Mouse (Mus musculus): ENCODE measurements around the gene Vps13c. TPM values are rescaled to one million over a fixed set of nuclear protein-coding genes. Genes with fewer than 3 reads are reported as not detected.

Vps13c gene
- total RNA-seq, 1 experiment from 2014 or later: 26.1 TPM

GRCm38 (mm10) chr9:67922350-67922749, 82.2 kb downstream of the Vps13c start:
- no peak for ATAC-seq (replicated peaks in 1 of 2; ENCODE audit: insufficient read depth in 1 of 2, low FRiP score in 2 of 2, low TSS enrichment in 1 of 2, low read depth in 1 of 2, poor library complexity in 2 of 2, severe bottlenecking in 2 of 2)

- ATAC-seq (replicated peaks in 1 of 2; ENCODE audit: insufficient read depth in 1 of 2, low FRiP score in 2 of 2, low TSS enrichment in 1 of 2, low read depth in 1 of 2, poor library complexity in 2 of 2, severe bottlenecking in 2 of 2): no peak
Observed at GRCm38 (mm10) chr9:67930629-67931028, 90.4 kb downstream of the Vps13c start.

- no peak for ATAC-seq (replicated peaks in 1 of 2; ENCODE audit: insufficient read depth in 1 of 2, low FRiP score in 2 of 2, low TSS enrichment in 1 of 2, low read depth in 1 of 2, poor library complexity in 2 of 2, severe bottlenecking in 2 of 2)
Observed at GRCm38 (mm10) chr9:67937286-67937685, 97.1 kb downstream of the Vps13c start.

- no peak for ATAC-seq (replicated peaks in 1 of 2; ENCODE audit: insufficient read depth in 1 of 2, low FRiP score in 2 of 2, low TSS enrichment in 1 of 2, low read depth in 1 of 2, poor library complexity in 2 of 2, severe bottlenecking in 2 of 2)
Observed at GRCm38 (mm10) chr9:67955466-67956010, 115.3 kb downstream of the Vps13c start.

- no peak for ATAC-seq (replicated peaks in 1 of 2; ENCODE audit: insufficient read depth in 1 of 2, low FRiP score in 2 of 2, low TSS enrichment in 1 of 2, low read depth in 1 of 2, poor library complexity in 2 of 2, severe bottlenecking in 2 of 2)
Observed at GRCm38 (mm10) chr9:67961953-67962352, 121.8 kb downstream of the Vps13c start.

- no peak for ATAC-seq (replicated peaks in 1 of 2; ENCODE audit: insufficient read depth in 1 of 2, low FRiP score in 2 of 2, low TSS enrichment in 1 of 2, low read depth in 1 of 2, poor library complexity in 2 of 2, severe bottlenecking in 2 of 2)
Observed at GRCm38 (mm10) chr9:67965889-67966288, 125.7 kb downstream of the Vps13c start.

- ATAC-seq (replicated peaks in 1 of 2; ENCODE audit: insufficient read depth in 1 of 2, low FRiP score in 2 of 2, low TSS enrichment in 1 of 2, low read depth in 1 of 2, poor library complexity in 2 of 2, severe bottlenecking in 2 of 2): no peak
Observed at GRCm38 (mm10) chr9:67967011-67967410, 126.8 kb downstream of the Vps13c start.

- ATAC-seq (replicated peaks in 1 of 2; ENCODE audit: insufficient read depth in 1 of 2, low FRiP score in 2 of 2, low TSS enrichment in 1 of 2, low read depth in 1 of 2, poor library complexity in 2 of 2, severe bottlenecking in 2 of 2): no peak
Observed at GRCm38 (mm10) chr9:67973451-67973850, 133.3 kb downstream of the Vps13c start.

GRCm38 (mm10) chr9:67975491-67975890, 135.3 kb downstream of the Vps13c start:
- no peak for ATAC-seq (replicated peaks in 1 of 2; ENCODE audit: insufficient read depth in 1 of 2, low FRiP score in 2 of 2, low TSS enrichment in 1 of 2, low read depth in 1 of 2, poor library complexity in 2 of 2, severe bottlenecking in 2 of 2)

GRCm38 (mm10) chr9:68006566-68006965, 166.4 kb downstream of the Vps13c start:
- no peak for ATAC-seq (replicated peaks in 1 of 2; ENCODE audit: insufficient read depth in 1 of 2, low FRiP score in 2 of 2, low TSS enrichment in 1 of 2, low read depth in 1 of 2, poor library complexity in 2 of 2, severe bottlenecking in 2 of 2)

- ATAC-seq (replicated peaks in 1 of 2; ENCODE audit: insufficient read depth in 1 of 2, low FRiP score in 2 of 2, low TSS enrichment in 1 of 2, low read depth in 1 of 2, poor library complexity in 2 of 2, severe bottlenecking in 2 of 2): peak; percentile 62 to 76; a peak in 3 of 4 replicates
Observed at GRCm38 (mm10) chr9:68014991-68015396, 174.8 kb downstream of the Vps13c start.

GRCm38 (mm10) chr9:68016255-68016954, 176.2 kb downstream of the Vps13c start:
- ATAC-seq (replicated peaks in 1 of 2; ENCODE audit: insufficient read depth in 1 of 2, low FRiP score in 2 of 2, low TSS enrichment in 1 of 2, low read depth in 1 of 2, poor library complexity in 2 of 2, severe bottlenecking in 2 of 2): no peak

GRCm38 (mm10) chr9:68020776-68021365, 180.7 kb downstream of the Vps13c start:
- ATAC-seq (replicated peaks in 1 of 2; ENCODE audit: insufficient read depth in 1 of 2, low FRiP score in 2 of 2, low TSS enrichment in 1 of 2, low read depth in 1 of 2, poor library complexity in 2 of 2, severe bottlenecking in 2 of 2): no peak

GRCm38 (mm10) chr9:68022311-68023043, 182.3 kb downstream of the Vps13c start:
- ATAC-seq (replicated peaks in 1 of 2; ENCODE audit: insufficient read depth in 1 of 2, low FRiP score in 2 of 2, low TSS enrichment in 1 of 2, low read depth in 1 of 2, poor library complexity in 2 of 2, severe bottlenecking in 2 of 2): no peak

- no peak for ATAC-seq (replicated peaks in 1 of 2; ENCODE audit: insufficient read depth in 1 of 2, low FRiP score in 2 of 2, low TSS enrichment in 1 of 2, low read depth in 1 of 2, poor library complexity in 2 of 2, severe bottlenecking in 2 of 2)
Observed at GRCm38 (mm10) chr9:68028631-68029030, 188.4 kb downstream of the Vps13c start.

- no peak for ATAC-seq (replicated peaks in 1 of 2; ENCODE audit: insufficient read depth in 1 of 2, low FRiP score in 2 of 2, low TSS enrichment in 1 of 2, low read depth in 1 of 2, poor library complexity in 2 of 2, severe bottlenecking in 2 of 2)
Observed at GRCm38 (mm10) chr9:68033771-68034170, 193.6 kb downstream of the Vps13c start.

All from hematopoietic stem cell, adult 5-6 weeks (primary cell).